Mouse (Mus musculus): ENCODE data around the gene Rnf144a. TPM values are rescaled to one million over a fixed set of nuclear protein-coding genes. Genes with fewer than 3 reads are reported as not detected.
"Not testable (repeated sequence)": the region's sequence is repeated elsewhere in the genome, so short reads cannot be mapped to it uniquely, and the experiment has no call there.

Gene Rnf144a
- total RNA-seq (2021), result 10 to 100 TPM; 20.9 to 23.6 TPM
- long read RNA-seq, experiment 1, partial matches to known transcripts, result 3 of 9 reads
- long read RNA-seq, experiment 1, other reads (novel, unspliced or antisense), result 6 of 9 reads
- long read RNA-seq, experiment 2, result 0 reads

DNA sequence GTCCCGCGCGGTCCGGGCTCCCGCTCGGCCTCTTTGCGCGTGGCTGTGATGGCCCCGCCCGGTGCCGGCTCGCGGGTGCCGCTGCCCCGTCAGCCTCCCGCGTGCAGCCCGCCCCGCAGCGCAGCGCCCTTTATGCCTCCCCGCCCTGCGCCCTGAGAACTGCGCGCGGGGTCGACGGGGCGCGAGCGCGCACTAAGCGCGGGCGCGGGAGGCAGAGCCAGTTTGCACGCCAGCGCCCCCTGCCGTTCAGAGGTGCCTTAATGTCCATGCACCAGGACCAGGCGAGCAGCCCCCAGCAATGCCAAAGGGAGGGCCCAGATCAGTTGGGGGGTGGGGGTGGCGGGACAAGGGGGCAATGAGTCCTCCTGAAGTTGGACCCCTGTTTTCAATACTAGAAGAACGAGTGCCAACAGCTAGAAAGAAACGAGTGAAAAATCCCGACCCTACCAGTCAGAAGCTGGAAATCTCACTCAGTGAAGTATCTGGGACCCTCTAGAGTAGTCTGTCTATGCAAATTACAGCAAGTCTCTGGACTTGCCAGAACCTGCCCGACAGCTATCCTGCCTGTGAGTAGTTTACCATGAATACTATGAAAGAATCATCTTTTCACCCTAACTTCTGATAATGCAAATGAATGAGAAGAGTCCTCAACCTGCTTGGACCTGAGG, at the start of gene Rnf144a:
Gene Rnf144a (minus strand): TSS at position 151 of the 668 bp plus-strand sequence.
- DNase-seq, result peak; percentile 94 to 97

DNA sequence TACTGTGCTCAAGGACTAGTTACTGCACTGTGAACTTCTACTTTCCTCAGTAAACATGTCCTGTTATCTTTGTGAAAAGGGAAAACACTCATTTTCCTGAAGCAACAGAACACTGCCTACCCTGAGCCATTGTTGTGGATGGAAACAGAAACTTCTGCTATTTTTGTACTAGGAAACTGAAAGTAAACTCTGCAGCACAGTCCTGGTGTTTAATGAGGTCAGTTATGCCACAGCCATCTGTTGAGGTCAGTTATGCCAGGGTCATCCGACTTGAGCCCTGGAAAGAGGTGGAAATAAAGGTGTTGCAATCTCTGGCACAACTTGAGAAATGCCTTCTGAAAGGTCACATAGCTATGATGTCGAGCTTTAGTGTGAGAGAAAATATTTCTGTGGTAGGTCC, 45.0 kb upstream of the Rnf144a start:
- peak; percentile 44 to 53 for DNase-seq

DNA sequence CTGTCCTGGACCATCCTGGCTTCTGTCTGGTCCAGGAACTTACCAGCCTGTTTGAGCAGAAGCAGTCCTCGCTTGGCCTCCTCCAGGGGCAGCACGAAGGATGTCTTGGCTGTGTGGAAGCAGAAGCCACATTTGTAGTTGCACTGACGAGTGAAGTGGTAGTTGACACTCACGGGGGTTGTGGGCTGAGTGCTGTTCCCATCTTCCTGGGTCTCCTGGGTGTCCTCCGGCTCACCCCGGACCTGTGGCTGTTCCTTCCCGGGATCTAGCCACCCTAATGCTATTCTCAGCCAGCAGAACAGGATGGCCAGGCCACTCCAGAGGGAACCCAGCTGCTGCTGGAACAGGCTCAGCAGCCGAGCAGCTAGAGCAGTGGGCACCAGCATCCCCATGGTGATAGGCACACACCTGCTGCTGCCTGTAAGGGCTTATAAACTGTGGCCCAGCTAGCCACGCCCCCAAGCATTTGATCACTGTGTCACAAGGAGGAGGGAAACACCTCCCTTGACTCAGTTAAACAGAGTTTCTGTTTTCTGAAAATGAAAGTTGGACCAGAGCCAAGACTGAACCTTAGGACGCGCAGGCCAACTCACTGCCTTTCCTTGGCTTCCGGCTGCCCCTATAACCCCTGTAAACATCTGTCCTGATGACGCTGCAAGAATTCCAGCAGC, 41.1 kb upstream of the Rnf144a start, which contains the start of gene Rsad2:
Gene Rsad2 (minus strand): TSS at position 425 of the 671 bp plus-strand sequence.
- DNase-seq, result peak; percentile 78 to 85

DNA sequence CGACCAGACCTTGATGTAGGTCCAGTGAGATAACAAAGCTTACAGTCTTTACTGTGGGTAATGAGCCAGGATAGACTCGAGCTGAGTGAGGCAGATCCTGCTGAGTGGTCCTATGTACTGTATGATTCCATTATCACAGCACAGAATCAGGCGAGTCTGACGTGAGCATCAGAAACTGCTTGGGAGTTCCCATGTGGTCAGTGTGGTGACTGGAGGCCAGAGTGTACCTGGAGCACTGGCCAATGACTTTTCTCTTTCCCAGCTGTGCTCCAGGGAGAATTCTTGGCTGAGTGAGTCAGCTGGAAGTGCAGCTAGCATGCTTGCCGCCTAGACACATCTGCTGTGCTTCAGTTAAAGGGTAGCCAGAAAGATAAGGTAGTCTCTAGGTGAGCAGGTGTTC, 39.6 kb upstream of the Rnf144a start:
- peak in 1 of 2 experiments; percentile 29 for DNase-seq

DNA sequence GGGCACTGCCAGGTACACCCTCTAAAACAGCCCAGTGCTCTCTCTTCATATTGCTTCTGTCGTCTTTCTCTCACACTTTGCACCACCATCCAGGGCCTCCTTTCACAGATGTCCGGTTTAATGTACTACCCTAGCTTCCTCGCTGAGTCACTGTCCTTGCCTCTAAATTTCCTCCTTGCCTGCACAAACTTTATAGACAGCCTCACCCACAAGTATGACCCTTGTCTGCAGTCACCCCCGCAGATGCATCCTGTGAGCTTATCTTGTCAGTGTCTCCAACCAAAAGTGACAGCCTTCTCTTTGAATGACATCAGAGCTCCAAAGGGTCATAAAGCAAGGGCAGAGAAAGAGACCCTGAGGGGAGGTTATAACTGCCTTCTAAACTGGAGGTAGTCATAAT, 37.9 kb upstream of the Rnf144a start:
- peak in 1 of 2 experiments; percentile 31 for DNase-seq

DNA sequence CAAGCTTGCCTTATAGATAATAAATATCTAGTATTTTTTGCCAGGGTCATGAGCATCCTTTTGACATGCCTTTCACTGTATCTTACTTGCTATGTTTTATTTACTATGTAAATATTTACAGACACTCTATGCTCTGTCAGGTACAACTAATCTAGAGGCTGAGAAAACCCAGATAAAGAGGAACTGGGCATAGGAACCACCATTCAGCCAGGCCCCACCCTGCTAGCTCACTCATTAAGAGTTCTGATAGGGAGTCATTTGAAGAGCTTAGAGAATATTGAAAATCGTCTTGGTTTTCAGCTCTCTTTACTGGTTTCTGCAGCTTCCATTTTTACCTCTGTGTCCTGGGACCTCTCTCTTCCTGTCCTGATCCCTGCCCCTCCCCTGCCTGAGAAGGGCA, 36.1 kb upstream of the Rnf144a start:
- DNase-seq, result no peak

DNA sequence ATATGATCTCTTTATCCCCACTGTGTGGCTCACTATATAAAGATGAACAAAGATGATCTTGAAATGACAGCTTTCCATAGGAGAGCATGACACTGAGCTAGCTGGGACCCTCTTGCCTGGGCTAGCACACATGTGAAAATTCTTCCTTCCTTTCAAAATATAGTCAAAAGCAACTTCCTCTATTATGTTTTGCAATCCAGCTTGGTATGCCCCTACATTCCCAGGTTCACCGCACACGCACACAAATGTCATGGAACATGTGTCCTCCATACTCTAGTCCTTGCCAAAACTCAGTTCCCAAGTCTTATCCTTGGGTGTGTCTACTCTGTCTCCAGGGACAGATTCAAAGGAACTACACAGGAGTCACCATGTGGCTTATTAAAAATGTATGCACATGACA, 34.4 kb upstream of the Rnf144a start:
- DNase-seq, result no peak

DNA sequence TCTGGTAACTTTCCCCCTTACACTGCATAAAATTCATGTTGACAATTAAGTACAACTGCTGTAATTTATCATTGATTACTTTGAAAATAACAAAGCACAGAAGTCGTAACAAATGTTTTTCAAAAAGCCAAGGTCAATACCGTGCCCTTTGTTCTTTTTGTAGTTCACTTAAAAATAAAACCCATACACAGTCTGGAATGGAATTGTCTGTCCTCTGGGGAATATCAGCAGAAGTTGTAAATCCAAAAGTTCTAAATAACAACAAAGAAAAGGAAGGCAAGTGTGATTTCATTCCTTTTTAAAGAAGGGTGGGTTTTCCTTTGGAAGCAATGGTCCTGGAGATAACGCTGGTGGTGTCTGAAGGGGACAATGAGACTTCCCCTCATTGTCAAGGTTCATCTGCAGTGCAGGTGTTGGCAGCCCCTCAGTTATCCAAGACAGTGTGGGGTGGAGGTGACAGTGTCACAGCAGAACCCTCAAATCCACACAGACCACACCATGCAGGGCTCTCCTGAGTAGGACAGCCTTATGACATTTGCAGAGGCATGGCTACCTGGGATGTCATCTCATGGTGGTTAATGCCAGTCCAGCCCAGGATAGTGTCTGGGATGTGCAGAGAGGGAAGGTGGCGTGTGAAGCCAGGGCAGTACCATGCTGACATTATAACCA, 31.5 kb upstream of the Rnf144a start:
- no peak for DNase-seq

DNA sequence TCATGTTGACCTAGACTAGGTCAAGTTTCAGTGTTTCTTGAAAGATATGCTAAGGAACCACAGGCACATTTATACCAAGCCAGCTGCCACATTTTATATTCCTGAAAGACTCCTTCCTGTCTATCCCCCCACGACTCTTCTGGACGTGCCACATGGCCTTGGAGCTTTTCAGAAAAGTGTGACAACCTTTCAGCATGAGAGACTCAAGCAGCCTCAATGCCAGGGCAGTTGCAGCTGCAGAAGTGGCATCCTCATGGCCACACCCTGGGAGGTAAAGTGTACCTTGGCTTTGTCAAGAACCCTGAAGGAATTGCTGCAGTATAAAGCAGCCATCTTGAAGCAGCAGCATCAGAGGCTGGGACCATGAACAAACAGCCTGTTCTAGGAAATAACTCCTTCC, 29.5 kb upstream of the Rnf144a start:
- no peak for DNase-seq

DNA sequence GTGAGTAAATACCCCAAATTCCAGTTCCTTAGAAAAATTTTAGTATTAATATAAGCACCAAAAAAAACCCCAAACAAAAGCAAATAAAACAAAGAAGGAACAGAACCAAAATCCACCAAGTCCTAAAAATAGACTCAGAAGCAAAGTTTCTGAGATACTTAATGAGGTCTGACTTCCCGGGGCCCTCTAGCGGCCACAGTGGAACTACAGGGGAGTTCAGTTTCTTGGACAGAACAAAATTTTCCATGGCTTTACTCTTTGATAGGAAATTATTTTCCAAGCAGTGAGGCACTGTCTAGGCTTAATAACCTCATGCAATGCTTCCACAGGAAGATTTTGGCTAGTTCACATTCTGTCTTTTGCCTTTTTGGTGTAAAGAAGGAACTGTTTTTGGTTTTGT, 29.0 kb upstream of the Rnf144a start:
- DNase-seq, result peak; percentile 82 to 90

DNA sequence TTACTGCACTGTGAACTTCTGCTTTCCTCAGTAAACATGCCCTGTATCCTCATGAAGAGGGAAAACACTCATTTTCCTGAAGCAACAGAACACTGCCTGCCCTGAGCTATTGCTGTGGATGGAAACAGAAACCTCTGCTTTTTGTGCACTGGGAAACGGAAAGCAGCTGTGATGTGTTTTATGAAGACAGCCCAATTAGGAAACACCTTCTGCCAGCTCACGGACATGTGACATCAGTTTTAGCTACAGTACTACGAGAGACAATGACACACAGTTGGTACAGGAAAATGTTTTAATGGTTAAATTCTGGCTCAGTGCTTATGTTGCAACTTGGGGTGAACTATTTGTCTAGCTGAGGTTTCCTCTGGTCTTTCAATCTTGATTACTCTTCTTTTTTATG, 24.3 kb upstream of the Rnf144a start:
- DNase-seq, result no peak

DNA sequence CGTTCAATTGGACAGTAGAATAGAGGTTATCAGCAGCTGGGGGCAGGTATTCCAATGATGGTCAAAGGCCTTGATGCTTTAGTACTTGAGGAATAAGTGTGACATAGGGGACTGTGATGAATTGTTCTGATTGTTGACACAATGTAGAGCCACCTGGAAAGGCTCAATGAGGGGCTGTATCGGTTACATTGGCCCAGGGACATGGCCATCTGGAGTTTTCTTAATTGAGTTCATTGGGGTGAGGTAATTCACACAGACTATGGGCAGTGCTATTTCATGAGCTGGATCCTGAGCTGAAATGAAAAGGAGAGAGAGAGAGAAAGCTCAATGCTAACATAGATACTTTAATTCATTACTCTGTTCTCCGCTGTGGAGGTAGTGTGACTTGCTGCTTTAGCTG, 22.9 kb upstream of the Rnf144a start:
- no peak for DNase-seq

DNA sequence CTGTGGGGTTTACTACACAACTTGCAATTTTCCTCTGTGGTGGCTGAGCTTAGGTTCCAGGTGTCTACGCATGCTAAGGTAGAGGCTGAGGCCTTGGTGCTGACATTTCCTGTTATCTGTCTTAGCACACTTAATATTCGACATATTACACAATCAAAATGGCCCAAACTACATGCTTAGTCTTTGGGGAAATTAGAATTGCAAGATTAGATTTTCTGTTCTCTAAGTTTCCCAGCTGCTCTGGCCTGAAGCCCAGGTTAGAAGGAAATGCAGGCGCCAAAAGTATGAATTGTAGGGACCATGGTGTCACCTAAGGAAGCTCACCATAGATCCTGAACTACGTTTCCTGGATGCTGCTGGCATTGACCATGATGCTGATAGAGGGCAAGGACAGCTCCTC, 21.3 kb upstream of the Rnf144a start:
- peak in 1 of 2 experiments; percentile 43 for DNase-seq

DNA sequence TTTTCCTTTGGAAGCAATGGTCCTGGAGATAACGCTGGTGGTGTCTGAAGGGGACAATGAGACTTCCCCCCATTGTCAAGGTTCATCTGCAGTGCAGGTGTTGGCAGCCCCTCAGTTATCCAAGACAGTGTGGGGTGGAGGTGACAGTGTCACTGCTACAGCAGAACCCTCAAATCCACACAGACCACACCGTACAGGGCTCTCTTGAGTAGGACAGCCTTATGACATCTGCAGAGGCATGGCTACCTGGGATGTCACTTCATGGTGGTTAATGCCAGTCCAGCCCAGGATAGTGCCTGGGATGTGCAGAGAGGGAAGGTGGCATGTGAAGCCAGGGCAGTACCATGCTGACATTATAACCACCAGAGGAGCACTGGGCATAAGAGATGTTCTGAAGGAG, 13.7 kb upstream of the Rnf144a start:
- not testable (repeated sequence) for DNase-seq

DNA sequence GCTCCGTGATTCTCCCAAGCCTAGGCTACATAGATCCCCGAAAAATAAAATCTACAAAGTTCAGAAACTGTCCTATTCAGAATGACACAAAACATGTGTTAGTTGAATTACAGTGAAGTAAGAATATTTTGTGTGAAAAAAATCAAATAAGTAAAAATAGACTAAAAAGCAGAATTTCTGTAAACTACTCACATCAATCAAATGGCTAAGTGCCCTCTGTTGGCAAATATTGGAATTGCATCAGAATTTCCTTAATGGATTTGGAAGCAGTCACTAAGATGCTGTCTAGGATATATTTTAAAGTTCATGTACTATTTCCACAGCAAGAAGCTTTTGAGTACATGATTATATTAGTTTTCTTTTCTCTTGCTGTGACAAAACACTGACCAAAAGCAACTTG, 9.8 kb upstream of the Rnf144a start:
- no peak for DNase-seq

DNA sequence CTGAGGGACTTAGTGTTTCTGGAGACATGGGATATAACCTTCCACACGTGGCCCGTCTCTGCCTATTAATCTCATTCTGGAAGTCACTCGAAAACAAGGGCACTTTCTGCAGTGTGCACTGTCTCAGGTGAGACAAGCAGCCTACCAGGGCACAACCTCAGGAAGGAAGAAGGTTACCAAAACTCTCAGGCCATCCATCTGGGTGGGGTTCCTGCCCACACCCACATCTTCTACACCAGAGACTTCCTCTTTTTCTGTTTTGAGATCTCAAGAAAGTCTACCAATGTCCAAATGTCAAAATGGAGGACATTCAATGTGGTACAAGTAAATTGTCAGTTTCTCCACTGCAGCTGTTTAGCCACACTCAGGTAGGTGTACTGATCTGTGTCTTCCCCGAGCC, 3.3 kb upstream of the Rnf144a start:
- no peak for DNase-seq

DNA sequence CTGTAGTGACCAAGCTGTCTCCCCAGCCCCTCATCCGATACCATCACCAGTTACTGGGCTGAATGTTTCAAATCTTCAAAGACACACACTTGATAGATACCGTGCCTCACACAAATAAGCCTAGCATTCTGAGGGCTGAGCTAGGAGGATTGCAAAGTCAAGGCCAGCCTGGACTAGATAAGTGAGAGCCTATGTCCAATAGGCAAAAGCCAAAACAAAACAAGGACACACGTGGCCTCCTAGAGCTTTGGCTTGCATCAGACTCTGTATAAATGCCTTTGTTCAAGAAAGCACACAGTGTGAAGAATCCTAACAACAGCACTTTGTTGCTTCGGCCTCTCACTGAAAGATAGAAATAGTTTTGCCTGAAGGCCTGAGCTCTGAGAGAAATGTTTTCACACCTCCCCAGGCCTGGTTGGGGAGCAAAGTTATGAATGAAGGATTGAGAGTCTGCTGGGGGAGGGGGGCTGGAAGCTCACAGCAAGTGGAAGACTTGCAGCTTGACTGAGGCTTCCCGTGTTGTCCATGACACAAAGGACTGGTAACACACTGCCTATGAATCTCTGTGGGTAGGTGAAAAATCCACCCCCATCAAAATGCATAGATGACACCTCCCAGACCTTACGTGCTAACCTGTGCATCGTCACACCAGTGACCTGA, 1.7 kb upstream of the Rnf144a start:
- peak in 1 of 2 experiments; percentile 51 for DNase-seq

DNA sequence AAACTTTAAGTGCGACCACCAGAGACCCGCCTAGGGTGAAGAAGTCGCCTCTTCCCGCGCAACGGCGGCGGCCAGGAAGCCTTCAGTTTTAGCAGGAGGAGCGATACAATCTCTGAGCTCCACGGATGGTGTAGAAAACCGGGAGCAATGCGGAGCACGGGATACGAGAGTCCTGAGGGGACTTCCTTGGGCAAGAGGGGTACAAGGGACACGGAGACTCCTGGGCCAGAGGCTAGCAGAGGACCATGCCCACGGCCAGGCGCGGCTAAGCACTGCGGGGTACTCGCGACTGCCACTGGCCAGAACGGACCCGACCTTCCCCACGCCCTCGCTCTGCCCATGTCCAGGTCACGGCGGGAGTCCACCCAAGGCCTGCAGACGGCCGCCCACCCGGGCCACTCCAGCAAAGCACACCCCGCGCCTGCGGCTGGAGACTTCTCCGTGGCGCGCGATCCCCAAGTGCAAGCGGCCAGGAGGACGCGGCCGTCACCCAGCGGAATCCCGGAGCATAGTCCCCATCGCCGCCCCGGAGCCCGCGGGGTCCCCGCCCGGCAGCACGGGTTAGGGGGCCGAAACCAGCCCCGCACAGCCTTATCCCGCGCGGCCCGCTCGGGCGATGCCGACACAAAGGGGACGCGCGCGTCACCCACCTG, 477 bp downstream of the Rnf144a start:
- peak; percentile 44 to 58 for DNase-seq

DNA sequence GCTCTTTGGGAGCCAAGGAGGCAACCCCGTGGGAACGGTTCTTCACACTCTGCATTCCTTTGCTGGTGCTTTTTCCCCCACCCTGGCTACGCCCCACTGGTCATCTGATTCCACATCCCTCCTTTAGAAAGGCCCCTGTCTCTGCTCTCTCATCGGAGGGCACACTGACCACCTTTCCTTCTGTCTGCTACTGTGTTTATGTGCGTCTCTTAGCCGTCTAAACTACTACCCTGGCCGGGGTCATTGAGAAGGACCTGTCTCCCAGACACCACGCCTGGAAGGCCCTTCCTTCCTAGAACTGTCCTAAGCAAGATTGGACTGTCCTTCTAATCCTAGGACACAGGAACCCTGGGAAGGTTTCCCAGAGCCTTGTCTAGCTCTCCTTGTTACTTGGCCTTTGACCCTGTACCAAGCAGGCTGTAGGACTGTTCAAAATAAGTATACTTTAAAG, 1.1 kb downstream of the Rnf144a start:
- DNase-seq, result peak in 1 of 2 experiments; percentile 29

DNA sequence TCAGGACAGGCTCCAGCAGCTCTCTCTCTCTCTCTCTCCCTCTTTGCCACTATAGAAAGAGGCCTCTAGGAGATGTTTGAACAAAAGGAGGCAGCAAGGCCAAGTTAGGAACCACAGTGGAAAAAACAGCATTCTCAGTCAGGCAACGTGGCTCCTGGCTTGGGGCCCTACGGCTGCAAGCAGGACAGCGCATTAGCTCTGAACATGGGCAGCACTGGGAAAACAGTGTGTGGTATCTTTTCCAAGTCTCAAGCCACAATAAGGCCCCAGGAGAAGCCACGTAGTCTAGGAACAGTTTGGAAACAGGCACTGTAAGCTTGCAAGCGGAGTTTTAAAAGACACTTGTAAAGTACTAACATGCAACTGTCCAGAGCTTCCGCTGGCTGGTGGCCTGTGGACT, 2.3 kb downstream of the Rnf144a start:
- peak in 1 of 2 experiments; percentile 40 for DNase-seq

DNA sequence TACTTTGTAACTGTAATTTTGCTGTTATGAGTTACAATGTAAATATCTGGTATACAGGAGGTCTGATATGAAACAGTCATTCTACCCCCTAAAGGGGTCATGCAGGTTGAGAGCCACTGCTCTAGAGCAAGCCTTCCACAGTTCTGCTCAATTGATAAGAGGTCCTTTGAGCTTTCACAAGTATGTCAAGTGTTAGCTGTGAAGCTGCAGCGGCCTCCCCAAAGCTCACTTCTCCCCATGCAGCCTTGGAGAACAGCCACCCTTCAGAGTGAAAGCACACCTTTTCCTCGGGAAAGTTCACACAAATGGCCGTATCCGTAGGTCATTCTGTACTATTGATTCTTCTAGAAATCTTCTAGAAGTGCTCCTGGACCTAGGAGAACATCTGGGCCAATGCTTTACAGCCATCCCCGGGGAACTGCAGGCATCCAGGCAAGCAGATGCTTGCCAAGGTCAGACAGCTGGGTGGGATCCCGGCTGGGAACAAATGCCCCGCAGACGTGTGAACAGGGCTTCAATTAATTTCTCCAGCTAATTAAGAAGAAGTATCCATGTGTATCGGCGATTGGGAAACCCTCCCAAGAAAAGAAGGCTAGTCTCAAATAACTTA, 3.1 kb downstream of the Rnf144a start:
- DNase-seq, result no peak
